Mouse (Mus musculus): ENCODE data around the gene Dok1.

Dok1 gene

DNA sequence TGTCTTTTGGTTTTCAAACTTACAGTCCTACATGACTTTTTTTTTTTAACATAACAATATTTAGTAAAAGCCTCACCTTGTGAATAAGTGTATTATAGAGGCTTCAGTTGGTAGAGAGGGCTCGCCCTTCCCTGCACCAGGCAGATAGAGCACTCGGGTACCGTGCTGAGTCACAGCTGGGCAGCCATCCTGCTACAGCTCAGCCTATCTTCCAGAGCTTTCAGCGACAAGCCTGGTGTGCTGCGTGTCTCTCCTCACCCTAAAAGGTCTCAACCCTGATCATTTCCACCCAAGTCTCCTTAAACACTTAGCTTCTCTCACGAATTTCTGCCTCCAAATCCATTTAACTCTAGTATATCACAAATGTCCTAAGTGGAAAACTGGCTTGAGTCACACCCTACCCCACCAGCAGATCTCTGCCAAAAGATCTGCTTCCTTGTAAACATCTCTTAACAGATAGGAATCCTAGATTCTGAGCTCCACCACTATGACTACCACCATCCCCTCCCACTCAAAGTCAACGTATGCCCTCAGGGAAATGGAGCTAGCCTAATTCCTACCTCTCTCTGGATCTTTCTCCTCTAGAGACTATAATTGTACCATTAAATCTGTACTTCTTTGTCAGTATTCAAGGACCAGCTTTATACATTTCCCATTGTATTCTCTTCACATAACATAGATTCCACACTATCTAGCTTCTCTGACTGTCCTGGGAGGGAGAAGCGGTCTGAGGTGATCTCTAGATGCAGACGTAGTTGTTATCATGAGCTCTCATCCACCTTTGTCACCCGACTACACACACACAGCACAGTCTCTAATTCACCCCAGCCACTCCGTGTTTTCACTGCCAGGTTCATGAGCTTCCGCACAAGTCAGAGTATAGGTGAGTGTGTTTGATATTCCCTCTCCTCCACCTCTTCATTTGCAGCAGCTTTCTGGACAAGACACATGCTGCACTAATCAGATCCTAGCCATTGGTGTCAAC is 18.5 kb downstream of the Dok1 start:
- DNase-seq (ENCODE audit: low read depth, low spot score): no peak

DNA sequence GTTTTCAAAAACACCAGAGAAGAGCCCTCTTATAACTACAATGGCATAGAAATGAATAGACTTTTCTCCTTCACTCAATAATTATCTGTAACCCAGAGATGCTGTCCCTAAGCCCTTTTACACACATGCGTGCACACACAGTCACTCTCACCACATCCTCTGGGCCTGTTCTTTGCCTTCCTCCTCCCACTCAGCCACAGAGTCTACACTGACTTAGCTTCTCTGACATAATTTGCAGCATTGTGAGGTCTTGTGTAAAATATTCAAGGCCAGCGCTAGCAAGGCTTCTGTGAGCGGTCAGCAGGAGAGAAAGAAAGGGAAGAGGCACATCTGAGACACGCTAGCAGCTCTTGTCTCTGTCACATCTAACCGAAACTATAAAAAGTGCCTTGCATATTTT is 19.8 kb downstream of the Dok1 start:
- DNase-seq (ENCODE audit: low read depth, low spot score): no peak

DNA sequence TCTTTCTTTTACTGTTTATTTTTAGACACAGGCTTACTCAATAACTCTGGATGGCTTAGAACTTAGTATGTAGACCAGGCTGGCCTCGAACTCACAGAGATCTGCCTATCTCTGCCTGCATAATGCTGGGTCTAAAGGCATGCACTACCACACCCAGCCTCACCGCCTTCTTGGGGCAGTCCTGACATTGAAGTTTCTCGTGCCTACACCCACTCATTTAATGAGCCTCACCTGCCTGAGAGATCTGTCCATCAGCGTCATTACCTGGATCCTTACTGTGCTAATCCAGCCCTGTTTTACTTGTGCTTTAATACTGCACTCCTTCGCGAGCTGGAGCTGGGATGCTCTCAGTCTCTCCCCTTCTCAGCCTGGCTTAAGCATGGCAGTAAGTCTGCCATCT is 21.5 kb downstream of the Dok1 start:
- no peak for DNase-seq (ENCODE audit: low read depth, low spot score)

DNA sequence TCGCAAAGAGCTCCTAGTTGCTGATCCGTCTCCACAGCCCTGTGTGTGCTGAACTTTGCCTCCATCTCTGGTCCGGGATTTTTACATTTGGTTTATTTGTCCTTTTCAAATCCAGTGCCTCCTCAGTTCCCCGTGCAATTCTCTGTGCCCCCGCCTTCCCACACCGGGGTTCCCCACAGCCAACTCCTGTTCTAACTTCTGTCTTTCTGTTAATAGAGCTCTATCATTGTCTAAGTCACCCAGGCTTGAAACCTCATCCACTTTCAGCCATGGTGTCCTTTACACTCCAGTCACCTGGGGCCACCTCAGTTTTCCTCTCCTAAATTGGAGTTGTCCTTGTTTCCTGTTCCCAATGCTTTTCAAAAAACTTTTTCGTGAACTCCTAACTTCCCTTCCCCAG is 22.0 kb downstream of the Dok1 start:
- no peak for DNase-seq (ENCODE audit: low read depth, low spot score)

DNA sequence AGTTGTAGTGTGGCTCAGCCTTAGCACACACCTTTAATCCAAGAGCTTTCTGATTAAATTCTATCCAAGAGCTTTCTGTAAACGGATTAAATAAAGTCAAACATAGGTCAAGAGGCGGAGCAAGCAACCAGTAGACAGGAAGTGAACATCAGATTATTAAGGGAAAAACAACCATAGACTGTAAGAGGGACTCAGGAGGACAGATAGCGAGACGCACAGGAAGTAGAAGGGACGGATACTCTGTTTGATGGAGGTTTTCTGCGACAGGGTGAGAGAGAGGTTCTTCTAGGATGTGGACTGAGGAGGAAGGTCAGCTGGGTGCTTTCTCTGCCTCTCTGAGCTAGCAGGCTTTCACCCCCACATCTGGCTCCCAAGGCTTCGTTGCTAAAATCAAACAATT is 23.3 kb downstream of the Dok1 start:
- DNase-seq (ENCODE audit: low read depth, low spot score): no peak

DNA sequence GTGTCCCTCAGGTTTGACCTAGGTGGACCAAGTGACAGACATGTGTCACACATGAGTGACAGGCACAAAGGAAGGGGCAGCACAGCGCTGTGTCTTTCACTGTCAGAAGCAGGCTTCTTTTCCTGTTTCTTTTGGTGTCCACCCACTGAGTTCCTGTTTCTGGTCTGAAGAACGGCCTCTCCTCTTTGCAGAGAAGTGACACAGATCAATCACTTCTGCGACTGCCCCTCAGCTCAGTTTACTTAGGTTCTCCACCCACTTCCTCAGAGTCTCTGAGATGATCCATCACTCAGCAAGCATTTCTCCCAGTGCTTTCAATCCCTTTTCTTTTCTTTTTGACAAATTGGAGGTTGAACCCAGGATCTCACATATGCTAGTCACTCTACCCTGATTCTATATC is 24.6 kb downstream of the Dok1 start:
- no peak for DNase-seq (ENCODE audit: low read depth, low spot score)

DNA sequence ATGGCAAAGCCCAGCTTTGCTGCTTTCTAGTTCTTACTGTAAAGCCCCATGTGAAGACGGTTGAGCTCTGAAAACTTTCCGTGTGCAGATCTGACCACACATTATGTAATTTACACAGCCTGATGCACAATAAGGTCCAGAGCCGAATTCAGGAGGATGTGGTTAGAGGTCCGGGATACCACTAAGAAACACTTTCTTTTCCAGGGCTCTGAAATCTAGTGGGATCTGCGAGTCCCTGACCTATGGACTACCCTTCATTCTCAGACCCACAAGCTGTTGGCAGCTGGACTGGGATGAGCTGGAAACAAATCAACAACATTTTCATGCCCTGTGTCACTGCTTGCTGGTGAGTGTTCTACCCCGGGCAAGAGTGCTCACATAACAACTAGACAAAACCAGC is 27.2 kb downstream of the Dok1 start:
- no peak for DNase-seq (ENCODE audit: low read depth, low spot score)

DNA sequence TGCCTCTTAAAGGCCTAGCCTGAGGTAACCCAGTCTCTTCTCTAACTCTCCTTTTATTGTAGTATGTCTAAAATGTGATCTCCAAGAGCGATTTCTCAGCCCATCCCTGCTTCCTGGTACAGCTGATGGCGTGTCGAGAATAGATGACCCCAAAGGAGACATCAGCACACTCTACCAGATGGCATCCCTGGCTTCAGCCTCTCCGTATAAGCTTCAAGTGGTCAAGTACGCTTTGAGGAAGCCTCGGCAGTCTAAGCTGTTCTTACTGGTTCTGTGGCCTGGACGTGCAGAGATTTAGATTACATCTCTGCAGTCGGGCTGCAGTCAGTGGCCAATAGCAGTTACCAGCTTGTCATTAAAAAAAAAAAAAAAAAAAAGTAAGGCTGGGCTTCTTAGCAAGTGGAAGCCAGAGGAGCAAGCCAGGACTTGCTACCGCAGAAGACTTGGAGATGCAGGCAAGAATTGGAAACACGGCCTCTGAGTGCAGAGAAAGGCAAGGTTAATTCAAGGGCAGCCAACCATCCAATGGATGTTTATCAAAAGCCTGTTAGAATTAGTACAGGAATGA is 27.7 kb downstream of the Dok1 start:
- DNase-seq (ENCODE audit: low read depth, low spot score): no peak

DNA sequence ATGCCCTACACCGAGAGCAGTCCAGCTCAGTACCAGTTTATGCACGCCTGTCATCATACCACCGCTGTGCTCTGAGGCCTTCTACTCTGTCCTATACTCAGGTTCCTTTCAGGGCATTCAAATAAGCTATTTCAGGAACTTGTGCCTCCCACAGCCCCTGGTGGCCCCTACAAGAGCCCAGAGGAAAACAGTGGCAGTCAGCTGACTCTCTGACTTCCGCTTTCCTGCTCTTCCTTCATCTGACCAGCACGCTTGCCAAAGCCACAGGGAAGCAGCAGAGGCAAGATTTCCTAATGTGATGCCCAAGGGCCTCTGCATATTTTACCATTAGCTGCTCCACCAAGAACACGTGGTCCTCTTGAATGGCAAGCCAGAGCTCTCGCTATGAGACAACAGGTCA is 28.4 kb downstream of the Dok1 start:
- DNase-seq (ENCODE audit: low read depth, low spot score): peak; percentile 50

DNA sequence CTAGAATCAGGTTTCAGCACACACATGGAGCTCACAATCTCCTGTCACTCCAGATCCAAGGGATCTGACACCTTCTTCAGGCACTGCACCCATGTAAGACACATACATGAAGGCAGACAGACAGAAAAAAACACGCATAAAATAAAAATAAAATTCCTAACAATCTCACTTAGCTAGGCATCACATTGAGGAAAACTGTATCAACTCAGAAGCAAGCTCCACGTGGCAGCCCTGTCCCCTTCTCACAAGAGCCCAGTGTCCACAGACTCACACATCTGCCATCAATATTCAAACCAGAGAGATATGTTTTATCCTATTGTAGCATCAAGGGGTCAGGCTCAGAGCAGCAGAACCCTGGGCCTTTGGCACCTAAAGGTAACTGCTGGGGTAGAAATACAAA is 29.0 kb downstream of the Dok1 start:
- no peak for DNase-seq (ENCODE audit: low read depth, low spot score)

DNA sequence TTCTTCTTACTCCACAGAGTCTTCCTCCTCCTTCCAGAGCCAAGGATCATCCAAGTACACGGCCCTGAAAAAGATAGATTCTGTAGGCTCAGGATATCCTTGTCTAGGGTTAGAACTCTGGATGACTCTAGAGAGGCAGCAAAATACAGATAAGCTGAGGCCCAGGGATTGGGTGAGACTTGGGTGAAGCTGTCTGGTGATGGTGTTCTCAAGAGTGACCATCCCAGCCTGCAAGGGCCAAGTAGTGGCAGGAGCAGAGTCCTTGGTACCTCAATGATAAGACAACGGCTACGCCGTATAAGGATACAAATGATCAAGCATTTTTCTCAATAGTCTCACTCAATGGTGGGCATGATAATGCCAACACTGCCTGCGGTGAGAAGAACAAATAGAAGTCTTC is 29.4 kb downstream of the Dok1 start:
- no peak for DNase-seq (ENCODE audit: low read depth, low spot score)

DNA sequence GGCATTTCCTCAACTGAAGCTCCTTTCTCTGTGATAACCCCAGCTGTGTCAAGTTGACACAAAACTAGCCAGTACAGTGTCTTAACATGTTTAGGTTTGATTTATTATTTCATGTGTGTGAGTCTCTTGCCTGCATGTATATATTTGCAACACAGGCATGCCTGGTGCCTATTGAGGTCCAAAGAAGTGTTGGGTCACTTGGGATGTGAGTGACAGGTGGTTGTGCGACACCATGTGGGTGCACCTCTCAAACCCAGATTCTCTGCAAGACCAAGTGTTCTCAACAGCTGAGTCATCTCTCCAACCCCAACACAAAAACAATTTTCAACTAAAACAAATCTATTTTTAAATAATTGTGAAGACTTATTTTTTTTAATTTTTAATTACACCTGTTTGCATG is 30.2 kb downstream of the Dok1 start:
- DNase-seq (ENCODE audit: low read depth, low spot score): no peak

DNA sequence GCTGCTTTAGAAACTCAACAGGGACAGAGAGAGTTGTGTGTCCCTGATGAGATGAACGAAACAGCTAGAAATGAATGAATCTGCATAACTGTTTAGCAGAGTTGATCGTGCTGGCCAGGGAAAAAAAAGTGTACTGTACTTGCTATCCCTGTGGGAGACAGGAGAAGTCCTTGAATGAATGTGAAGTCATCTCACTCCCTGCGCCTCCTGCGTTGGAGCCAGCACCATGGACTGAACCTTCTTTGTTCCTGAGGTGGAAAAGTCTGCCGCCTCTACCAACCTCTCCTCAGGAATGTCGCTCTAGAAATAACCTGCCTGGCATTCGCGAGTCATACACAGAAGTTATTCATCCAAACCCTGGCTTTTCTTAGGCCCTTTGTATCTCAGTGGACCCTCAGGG is 33.3 kb downstream of the Dok1 start:
- no peak for DNase-seq (ENCODE audit: low read depth, low spot score)

DNA sequence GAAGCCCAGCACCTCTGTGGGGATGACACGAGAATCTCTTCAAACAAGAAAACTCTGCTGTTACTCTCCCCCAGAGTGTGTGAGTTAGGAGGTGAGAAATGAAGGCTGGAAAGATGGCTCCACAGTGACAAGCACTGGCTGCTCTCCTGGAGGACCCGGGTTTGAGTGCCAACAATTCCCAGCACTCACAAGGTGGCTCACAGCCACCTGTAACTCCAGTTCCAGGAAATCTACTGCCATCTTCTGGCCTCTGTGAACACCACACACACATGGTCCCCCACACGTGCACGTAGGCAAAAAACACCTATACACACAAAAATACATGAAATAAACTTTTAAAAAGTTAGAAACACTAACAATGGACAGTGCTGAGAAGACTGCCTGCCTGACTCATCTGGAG is 34.9 kb downstream of the Dok1 start:
- peak; percentile 17 for DNase-seq (ENCODE audit: low read depth, low spot score)

DNA sequence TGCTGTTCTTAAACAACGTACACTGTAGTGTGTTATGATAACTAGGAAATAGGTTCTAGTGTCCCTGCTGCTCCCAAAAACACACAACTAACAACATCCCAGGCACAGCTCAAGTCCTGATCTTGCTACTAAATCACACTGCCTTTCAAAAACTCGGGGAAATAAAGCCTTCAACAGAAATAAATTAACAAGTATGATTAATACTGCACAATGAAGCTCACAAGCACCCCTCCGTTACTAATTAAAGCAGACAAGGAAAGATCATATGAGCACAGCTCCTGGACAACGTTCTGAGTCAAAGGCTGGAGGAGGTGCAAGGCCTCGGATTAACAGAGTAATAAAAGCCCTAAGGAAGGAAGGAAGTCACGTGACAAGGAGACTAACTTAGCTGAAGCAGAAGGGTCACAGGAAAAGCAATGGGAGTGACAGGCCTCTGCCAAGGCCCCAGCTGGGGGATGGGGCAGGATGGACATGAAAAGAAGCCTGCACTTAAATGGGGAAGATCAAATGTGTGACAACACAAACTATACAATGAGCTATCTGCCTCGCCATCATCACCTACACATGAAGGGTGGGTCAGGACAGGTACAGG is 35.7 kb downstream of the Dok1 start:
- peak; percentile 37 for DNase-seq (ENCODE audit: low read depth, low spot score)

DNA sequence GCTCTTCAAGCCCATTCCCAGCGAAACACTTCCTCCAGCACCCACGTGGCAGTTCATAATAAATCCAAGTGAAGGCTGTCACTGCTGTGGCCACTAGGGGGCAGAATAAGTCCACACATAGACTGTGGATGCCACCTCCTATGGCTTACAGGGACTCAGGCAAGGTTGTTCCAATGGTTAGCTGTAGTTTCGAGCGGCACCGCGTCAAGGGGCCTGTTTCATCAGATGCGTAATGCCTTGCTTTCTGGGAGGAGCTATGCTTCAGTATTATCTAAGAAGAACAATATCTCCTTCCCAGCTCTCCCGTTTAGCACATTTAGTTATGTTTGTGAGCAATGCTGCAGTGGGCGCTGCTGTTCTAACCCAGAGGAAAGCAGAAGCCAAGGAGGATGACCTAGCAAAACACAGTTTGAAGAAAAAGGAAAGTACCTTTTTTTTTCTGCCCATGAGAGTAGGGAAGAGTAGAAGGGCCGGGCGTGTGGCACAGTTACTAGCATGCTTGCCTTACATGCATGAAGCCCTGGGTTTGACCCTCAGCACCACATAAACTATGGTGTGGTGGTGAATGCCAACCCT is 36.4 kb downstream of the Dok1 start:
- peak; percentile 97 for DNase-seq (ENCODE audit: low read depth, low spot score)

DNA sequence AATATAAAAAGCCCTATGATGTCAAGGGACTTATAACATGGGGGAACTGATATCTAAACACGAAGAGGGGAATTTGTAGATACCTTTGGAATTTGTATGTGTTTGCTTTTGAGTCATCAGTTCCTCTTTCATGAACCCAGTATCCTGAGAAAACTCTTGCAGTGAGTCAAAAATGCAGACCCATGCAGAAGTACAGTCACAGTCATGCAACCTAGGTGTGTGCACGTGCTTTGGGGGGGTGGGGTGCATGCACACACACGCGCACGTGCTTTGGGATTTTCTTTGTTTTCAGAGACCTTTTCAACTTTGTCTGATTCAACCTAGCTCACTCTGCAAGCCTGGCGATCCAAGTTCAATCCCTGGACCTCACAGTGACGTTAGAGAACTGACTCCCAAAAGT is 38.9 kb downstream of the Dok1 start:
- DNase-seq (ENCODE audit: low read depth, low spot score): no peak

DNA sequence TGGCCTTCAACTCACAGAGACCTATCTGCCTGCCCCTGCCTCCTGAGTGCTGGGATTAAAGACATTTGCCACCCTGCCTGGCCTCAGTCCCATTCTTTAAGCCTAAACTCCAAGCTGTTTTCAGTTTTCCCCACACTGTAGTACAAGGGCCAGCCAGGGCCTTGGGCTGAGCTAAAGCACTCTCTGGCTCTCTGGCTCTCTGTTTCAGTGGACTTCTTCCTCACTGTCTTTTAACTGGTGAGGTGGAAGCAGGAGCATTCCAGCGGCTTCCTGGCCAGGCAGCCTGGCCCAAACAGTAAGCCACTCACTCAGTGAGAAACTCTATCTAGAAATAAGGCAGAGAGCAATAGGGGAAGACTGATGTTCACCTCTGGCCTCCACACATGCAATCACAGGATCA is 39.6 kb downstream of the Dok1 start:
- DNase-seq (ENCODE audit: low read depth, low spot score): no peak

DNA sequence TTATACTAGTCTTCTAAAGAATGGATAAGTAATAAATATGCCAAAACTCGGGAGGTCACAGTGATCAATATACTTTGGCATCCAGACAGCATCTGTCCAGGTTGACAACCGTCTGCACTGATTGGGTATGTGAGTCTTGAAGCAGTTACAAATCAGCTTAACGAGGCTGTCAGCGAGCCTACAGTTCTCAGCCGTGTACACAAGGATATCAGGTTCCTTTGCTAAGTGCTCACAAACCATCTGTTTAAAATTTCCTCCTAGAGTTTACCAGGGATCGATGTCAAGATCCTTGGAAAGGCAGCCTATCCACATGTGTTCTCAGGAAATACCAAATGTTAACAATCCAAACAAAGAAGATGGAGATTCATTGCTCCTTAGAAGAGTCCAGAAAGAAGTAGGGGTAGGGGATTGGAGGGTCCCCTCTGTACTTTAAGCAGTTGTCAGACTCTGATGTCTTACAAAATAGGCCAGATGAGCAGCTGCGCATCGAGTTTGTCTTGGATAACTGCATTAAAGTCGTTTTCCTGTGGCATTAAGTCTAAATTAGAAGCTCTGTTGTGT is 45.8 kb downstream of the Dok1 start:
- no peak for DNase-seq (ENCODE audit: low read depth, low spot score)
